ENCODE assay signal across 8 mouse cellular contexts in genomic region chr10:95940046-95940900, GRCm38 (mm10). TPM values are rescaled to one million over a fixed set of nuclear protein-coding genes. Genes with fewer than 3 reads are reported as not detected.
DNase-seq lines count a peak whose midpoint lies in the region; ATAC-seq and TF ChIP-seq lines count a peak whose summit lies in the region.

TSS of gene Eea1 (plus strand) at chr10:95940650.

- TF ChIP-seq POLR2A in liver, adult 2 months (IDR thresholded peaks at IDR 0.05; ENCODE audit: extremely low read depth, insufficient read depth, low read length), result peak; percentile 86

- no peaks in the 10 kb centered on the region for H3K27me3 ChIP-seq in heart, embryonic 13.5 days (replicated peaks)
- H3K27me3 ChIP-seq in kidney, postnatal 0 days (ENCODE audit: insufficient read depth, low read length), result no peaks in the 10 kb centered on the region
- no peaks in the 10 kb centered on the region for H3K27me3 ChIP-seq in liver, adult 2 months (ENCODE audit: control insufficient read depth, insufficient read depth, low read length)

- peak within 1 kb of the TSS; percentile 81 for H3K27ac ChIP-seq in brown adipose tissue, adult 24 weeks (replicated peaks; ENCODE audit: low read depth, low read length)
- peak within 1 kb of the TSS; percentile 92 for H3K27ac ChIP-seq in heart, embryonic 13.5 days (replicated peaks)
- peak within 1 kb of the TSS; percentile 82 for H3K27ac ChIP-seq in kidney, postnatal 0 days
- peak within 1 kb of the TSS; percentile 91 for H3K27ac ChIP-seq in liver, adult 2 months (replicated peaks; ENCODE audit: insufficient read depth, low read depth, low read length)

- H3K4me2 ChIP-seq in heart, embryonic 13.5 days, result peak within 1 kb of the TSS; percentile 76
- peak within 1 kb of the TSS; percentile 82 for H3K4me2 ChIP-seq in kidney, postnatal 0 days (ENCODE audit: low read length)

- H3K9ac ChIP-seq in heart, embryonic 13.5 days, result peak within 1 kb of the TSS; percentile 91
- H3K9ac ChIP-seq in kidney, postnatal 0 days (ENCODE audit: low read depth, low read length), result peak within 1 kb of the TSS; percentile 62
- H3K9ac ChIP-seq in liver, adult 2 months (ENCODE audit: low read depth, low read length), result peak within 1 kb of the TSS; percentile 93

- H3K9me3 ChIP-seq in heart, embryonic 13.5 days, result no peaks in the 10 kb centered on the region
- H3K9me3 ChIP-seq in kidney, postnatal 0 days (replicated peaks; ENCODE audit: low read length), result no peaks in the 10 kb centered on the region

- H3K36me3 ChIP-seq in heart, embryonic 13.5 days, result peaks cover 4% of the 10 kb centered on the region
- H3K36me3 ChIP-seq in kidney, postnatal 0 days (ENCODE audit: insufficient read depth, low read length), result no peaks in the 10 kb centered on the region
- H3K36me3 ChIP-seq in liver, adult 2 months (ENCODE audit: control insufficient read depth, insufficient read depth, low read length), result no peaks in the 10 kb centered on the region

- H3K79me2 ChIP-seq in liver, adult 2 months (ENCODE audit: control insufficient read depth, insufficient read depth, low read length), result peaks cover 10% of the 10 kb centered on the region; the same call in 1 of the 2 replicates

- no peak for TF ChIP-seq CTCF in kidney, postnatal 0 days (IDR thresholded peaks at IDR 0.05; ENCODE audit: low read depth)
- TF ChIP-seq CTCF in liver, adult 2 months (IDR thresholded peaks at IDR 0.05; ENCODE audit: low read depth, low read length), result no peak

- peak; percentile 97 for DNase-seq in kidney, postnatal 0 days (ENCODE audit: low spot score)
- peak; percentile 81 for DNase-seq in liver, adult 2 months (ENCODE audit: extremely low read depth, low read depth, low spot score)
- DNase-seq in spleen, postnatal 36 days (ENCODE audit: low spot score in 2 of 2), result peak; percentile 88 to 90

- H3K4me3 ChIP-seq in brown adipose tissue, adult 24 weeks (ENCODE audit: insufficient read depth, low read depth, low read length), result peak within 1 kb of the TSS; percentile 98
- H3K4me3 ChIP-seq in heart, embryonic 13.5 days, result peak within 1 kb of the TSS; percentile 69
- peak within 1 kb of the TSS; percentile 77 for H3K4me3 ChIP-seq in kidney, postnatal 0 days (replicated peaks; ENCODE audit: low read depth, low read length)
- H3K4me3 ChIP-seq in liver, adult 2 months (ENCODE audit: insufficient read depth, low read depth, low read length), result peak within 1 kb of the TSS; percentile 61

- ATAC-seq in CD4-positive, CD25-positive, alpha-beta regulatory T cell, adult 4 months, result peak; percentile 64
- ATAC-seq in erythroid progenitor cell, adult 5-6 weeks (replicated peaks; ENCODE audit: low FRiP score, poor library complexity, severe bottlenecking), result peak; percentile 94
- peak; percentile 96 for ATAC-seq in heart, embryonic 13.5 days (ENCODE audit: extremely low read depth, insufficient number of reproducible peaks, low FRiP score, low TSS enrichment)
- ATAC-seq in kidney, postnatal 0 days (replicated peaks; ENCODE audit: low FRiP score, low read depth), result peak; percentile 99
- peak; percentile 85 for ATAC-seq in monocyte, adult 5-6 weeks (replicated peaks; ENCODE audit: insufficient number of reproducible peaks, low FRiP score, low TSS enrichment, poor library complexity, severe bottlenecking)

- peaks cover 8% of the 10 kb centered on the region; the same call in 1 of the 2 replicates for H3K4me1 ChIP-seq in brown adipose tissue, adult 24 weeks (ENCODE audit: control insufficient read depth, insufficient read depth, insufficient read length, low read length)
- H3K4me1 ChIP-seq in heart, embryonic 13.5 days, result peaks cover 30% of the 10 kb centered on the region
- H3K4me1 ChIP-seq in kidney, postnatal 0 days (replicated peaks; ENCODE audit: insufficient read depth, low read length), result peaks cover 5% of the 10 kb centered on the region; the same call in 1 of the 2 replicates
- peaks cover 6% of the 10 kb centered on the region for H3K4me1 ChIP-seq in liver, adult 2 months (ENCODE audit: control insufficient read depth, insufficient read depth, low read length)

- WGBS in heart, embryonic 13.5 days, result 2% methylated on average over 51 of the region's 59 CpGs
- WGBS in kidney, postnatal 0 days, result under 1% methylated on average over 49 of the region's 59 CpGs
- 1% methylated on average over 59 of the region's 59 CpGs for WGBS in liver, adult 2 months

RNA-seq across cellular contexts. Expression of gene Eea1, which starts in this region (rescaled TPM):
- polyA plus RNA-seq in CD4-positive, CD25-positive, alpha-beta regulatory T cell, adult 4 months (2017; shearing (Covaris generic)), result 10 to 100 TPM; 18.7 to 24.7 TPM
- 10.8 and 14.0 TPM in 2 replicates for polyA plus RNA-seq in brown adipose tissue, adult 24 weeks (2012; ENCODE audit: insufficient read depth, insufficient read length, missing spikeins)
- 27.0 and 32.7 TPM in 2 replicates for total RNA-seq in erythroid progenitor cell, adult 5-6 weeks (2015; ENCODE audit: low replicate concordance)
- 44.4 and 48.0 TPM in 2 replicates for total RNA-seq in erythroid progenitor cell, adult 5-6 weeks (2017; ENCODE audit: low replicate concordance)
- polyA plus RNA-seq in heart, embryonic 13.5 days (2015; fragmentation: Nextera tagmentation; extraction: Ambion mirVana), result 15.9 and 17.6 TPM in 2 replicates
- 22.8 and 24.3 TPM in 2 replicates for polyA plus RNA-seq in kidney, postnatal 0 days (2015; fragmentation: Nextera tagmentation; extraction: Ambion mirVana)
- 15.6 and 19.6 TPM in 2 replicates for total RNA-seq in liver, adult 2 months (2014; rRNA removed)
- 2.6 and 3.1 TPM in 2 replicates for polyA plus RNA-seq in liver, adult 2 months (2012; rRNA removed)
- 22.9 to 50.7 TPM (median 30.9 TPM) in 3 replicates for total RNA-seq in monocyte, adult 5-6 weeks (2017)

Comparison
In these comparisons a context has a peak if more than half of its experiments do, and no peak if none do; other contexts are left out.
1. Peak in every context shown above with its lines: DNase-seq, ATAC-seq, H3K4me3 ChIP-seq and H3K27ac ChIP-seq.